ENCODE assay signal across 10 mouse cellular contexts in the genomic region with DNA sequence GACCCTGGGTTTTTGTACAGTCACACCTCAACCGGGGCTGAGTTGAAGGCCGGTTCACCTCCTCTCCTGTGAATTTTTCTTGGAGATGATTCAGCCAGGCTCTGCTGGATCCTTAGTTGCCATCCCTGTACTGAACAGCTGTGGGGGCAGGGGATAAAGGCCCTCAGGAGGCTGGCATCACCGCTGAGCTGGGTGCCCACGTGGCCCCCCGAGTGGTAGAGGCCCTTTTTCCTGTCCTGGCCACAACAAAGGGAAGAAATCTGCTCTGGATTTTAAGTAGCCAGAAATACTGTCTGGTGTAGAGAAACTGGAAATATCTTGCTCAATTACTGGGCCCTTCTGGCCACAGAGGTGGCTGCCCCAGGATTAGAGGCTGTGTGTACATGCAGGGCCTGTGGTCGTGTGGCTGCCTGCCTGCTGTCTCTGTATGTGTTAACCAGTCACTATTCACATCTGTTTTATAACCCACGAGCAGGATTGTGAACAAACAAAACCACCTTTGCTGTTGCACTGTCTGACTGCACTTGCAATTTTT.
DNase-seq lines count a peak whose midpoint lies in the region; ATAC-seq and TF ChIP-seq lines count a peak whose summit lies in the region.
"Had no signal": no experiment of that assay in that cellular context is flagged by ENCODE, and none has a peak within 500 bp of the region (broad histone marks: within the 10 kb centered on the region; RNA-seq: fewer than 3 reads in every experiment).

No protein-coding gene starts in this region.

- TF ChIP-seq CTCF in thymus, adult 2 months (IDR thresholded peaks at IDR 0.05; ENCODE audit: borderline replicate concordance, control insufficient read depth, extremely low read depth, insufficient read depth, low read length, poor library complexity) = no peak

- H3K27ac ChIP-seq in hindbrain, embryonic 10.5 days = peak overlapping the region; percentile 81
- no peak overlapping the region for H3K27ac ChIP-seq in hindbrain, embryonic 16.5 days (ENCODE audit: low read depth, low read length)
- no peak overlapping the region for H3K27ac ChIP-seq in thymus, adult 2 months (ENCODE audit: control insufficient read depth, insufficient read depth, low read length)
- 0 out of 2 replicates have a peak overlapping the region, but pooled peaks have one; percentile 3 for H3K27ac ChIP-seq in hindbrain, embryonic 13.5 days
- H3K27ac ChIP-seq: liver, embryonic 14.5 days had no signal

- no peak overlapping the region for H3K9ac ChIP-seq in hindbrain, embryonic 16.5 days (ENCODE audit: low read depth, low read length)
- H3K9ac ChIP-seq in hindbrain, embryonic 13.5 days = no peak overlapping the region
- H3K9ac ChIP-seq: liver, embryonic 14.5 days had no signal

- ATAC-seq in hindbrain, embryonic 16.5 days = no peak
- ATAC-seq in hindbrain, embryonic 13.5 days (ENCODE audit: low FRiP score) = no peak

- H3K4me1 ChIP-seq in hindbrain, embryonic 10.5 days (replicated peaks) = peaks cover 75% of the 10 kb centered on the region
- H3K4me1 ChIP-seq in hindbrain, embryonic 16.5 days (ENCODE audit: control insufficient read depth, insufficient read depth, low read depth, low read length) = peaks cover 7% of the 10 kb centered on the region
- peaks cover 36% of the 10 kb centered on the region for H3K4me1 ChIP-seq in thymus, adult 2 months (replicated peaks; ENCODE audit: control insufficient read depth, insufficient read depth, low read length)
- H3K4me1 ChIP-seq in hindbrain, embryonic 13.5 days (replicated peaks) = peaks cover 58% of the 10 kb centered on the region

- no peak overlapping the region for H3K4me2 ChIP-seq in hindbrain, embryonic 16.5 days (ENCODE audit: low read length)
- H3K4me2 ChIP-seq in hindbrain, embryonic 13.5 days = no peak overlapping the region

- no peaks in the 10 kb centered on the region for H3K36me3 ChIP-seq in hindbrain, embryonic 10.5 days
- H3K36me3 ChIP-seq in hindbrain, embryonic 16.5 days (ENCODE audit: control insufficient read depth, insufficient read depth, low read length) = no peaks in the 10 kb centered on the region
- H3K36me3 ChIP-seq in thymus, adult 2 months (ENCODE audit: control insufficient read depth, insufficient read depth, low read length) = no peaks in the 10 kb centered on the region
- no peaks in the 10 kb centered on the region for H3K36me3 ChIP-seq in hindbrain, embryonic 13.5 days

- no peak for DNase-seq in hindbrain, embryonic 10.5 days (ENCODE audit: low spot score)
- peak; percentile 68 for DNase-seq in thymus, postnatal 0 days (ENCODE audit: low spot score)
- DNase-seq in thymus, adult 2 months = no peak
- DNase-seq in thymus, postnatal 4 days = peak; percentile 53
- no peak for DNase-seq in cerebellum, postnatal 4 days (ENCODE audit: low spot score in 2 of 2)
- no peak for DNase-seq in layer of hippocampus, postnatal 14 days (ENCODE audit: low spot score in 2 of 2)
- DNase-seq: gastrocnemius, postnatal 14 days had no signal

- TF ChIP-seq POLR2A in thymus, adult 2 months (IDR thresholded peaks at IDR 0.05; ENCODE audit: control insufficient read depth, extremely low read depth, insufficient read depth, low read length, poor library complexity) = no peak

- 66% methylated on average over 7 of the region's 7 CpGs for WGBS in hindbrain, embryonic 10.5 days
- 63% methylated on average over 7 of the region's 7 CpGs for WGBS in hindbrain, embryonic 16.5 days
- 15% methylated on average over 7 of the region's 7 CpGs for WGBS in thymus, adult 2 months
- WGBS in hindbrain, embryonic 13.5 days = 67% methylated on average over 7 of the region's 7 CpGs

- H3K4me3 ChIP-seq in hindbrain, embryonic 10.5 days = no peak overlapping the region
- H3K4me3 ChIP-seq in hindbrain, embryonic 16.5 days (ENCODE audit: low read length) = no peak overlapping the region
- no peak overlapping the region for H3K4me3 ChIP-seq in thymus, adult 2 months (ENCODE audit: control insufficient read depth, insufficient read depth, low read length)
- H3K4me3 ChIP-seq in hindbrain, embryonic 13.5 days = no peak overlapping the region

- H3K27me3 ChIP-seq in hindbrain, embryonic 10.5 days (ENCODE audit: insufficient read depth, poor library complexity, severe bottlenecking) = no peaks in the 10 kb centered on the region
- no peaks in the 10 kb centered on the region for H3K27me3 ChIP-seq in hindbrain, embryonic 16.5 days (replicated peaks; ENCODE audit: control insufficient read depth, insufficient read depth, low read length)
- no peaks in the 10 kb centered on the region for H3K27me3 ChIP-seq in thymus, adult 2 months (ENCODE audit: control insufficient read depth, insufficient read depth, low read length)
- H3K27me3 ChIP-seq in hindbrain, embryonic 13.5 days = no peaks in the 10 kb centered on the region

- H3K9me3 ChIP-seq in hindbrain, embryonic 10.5 days = no peaks in the 10 kb centered on the region
- H3K9me3 ChIP-seq in hindbrain, embryonic 16.5 days (ENCODE audit: control insufficient read depth, low read length) = no peaks in the 10 kb centered on the region
- H3K9me3 ChIP-seq in hindbrain, embryonic 13.5 days = no peaks in the 10 kb centered on the region

Comparison
In these comparisons a context has a peak if more than half of its experiments do, and no peak if none do; other contexts are left out.
1. DNase-seq: peak in thymus, postnatal 0 days (single experiment) and thymus, postnatal 4 days (single experiment); none in hindbrain, embryonic 10.5 days (single experiment), thymus, adult 2 months (single experiment), cerebellum, postnatal 4 days (0 of 2) and layer of hippocampus, postnatal 14 days (0 of 2).
2. H3K27ac ChIP-seq: peak in hindbrain, embryonic 10.5 days (single experiment) and hindbrain, embryonic 13.5 days (single experiment); none in hindbrain, embryonic 16.5 days (single experiment) and thymus, adult 2 months (single experiment).